Mouse (Mus musculus) hindbrain, embryonic 11.5 days (tissue): ENCODE measurements around the gene Tnpo2. TPM values are rescaled to one million over a fixed set of nuclear protein-coding genes. Genes with fewer than 3 reads are reported as not detected.
A peak's percentile ranks its signal among the peaks of the same experiment; 100 is the strongest.
"Not testable (repeated sequence)": the region's sequence is repeated elsewhere in the genome, so short reads cannot be mapped to it uniquely, and the experiment has no call there.

ENCODE experiments used
- ATAC-seq: fragments of 200-750 bp; cut with Nextera tagmentation; 2 replicates; pipeline ENCODE4 v1.8.0; 2017; ENCODE audit warnings: mild to moderate bottlenecking, moderate TSS enrichment, moderate library complexity; ENCODE audit not compliant: low FRiP score
- DNase-seq: peaks from one replicate; pipeline ENCODE4 v3.0.0-alpha.2; 2015; ENCODE audit warnings: low spot score
- H3K27ac ChIP-seq: fragments of 300-500 bp; sonication (generic); 2 replicates; pipeline ENCODE4 v1.5.1; 2014; ENCODE audit warnings: mild to moderate bottlenecking, low read depth, low read length
- H3K27me3 ChIP-seq: fragments of 300-500 bp; sonication (generic); 2 replicates; pipeline ENCODE4 v1.6.1; 2014; ENCODE audit warnings: mild to moderate bottlenecking, low read length, moderate library complexity, mixed read lengths; ENCODE audit not compliant: control insufficient read depth, insufficient read depth
- H3K36me3 ChIP-seq: fragments of 300-500 bp; sonication (generic); 2 replicates; pipeline ENCODE4 v1.6.1; 2014; ENCODE audit warnings: mild to moderate bottlenecking, low read length, moderate library complexity, mixed read lengths; ENCODE audit not compliant: control insufficient read depth, insufficient read depth
- H3K4me1 ChIP-seq: fragments of 300-500 bp; sonication (generic); replicated peaks from 2 replicates; pipeline ENCODE4 v1.6.1; 2014; ENCODE audit warnings: low read length, mixed read lengths; ENCODE audit not compliant: control insufficient read depth, insufficient read depth
- H3K4me2 ChIP-seq: fragments of 300-500 bp; sonication (generic); replicated peaks from 2 replicates; pipeline ENCODE4 v1.6.1; 2014; ENCODE audit warnings: mild to moderate bottlenecking, low read depth, low read length
- H3K4me3 ChIP-seq: fragments of 300-500 bp; sonication (generic); 2 replicates; pipeline ENCODE4 v1.5.1; 2014; ENCODE audit warnings: low read depth, low read length
- H3K9ac ChIP-seq: fragments of 300-500 bp; sonication (generic); 2 replicates; pipeline ENCODE4 v1.6.1; 2014; ENCODE audit warnings: low read depth, low read length
- H3K9me3 ChIP-seq: fragments of 300-500 bp; sonication (generic); 2 replicates; pipeline ENCODE4 v1.6.1; 2016; ENCODE audit warnings: low read length; ENCODE audit not compliant: control insufficient read depth
- WGBS: fragments of 180-500 bp; shearing (Covaris S2); extraction: QIAGEN DNeasy Blood & Tissue Kit; methylation state at CpG from one replicate; pipeline ENCODE4 v1.1.7; 2014; 5-methylcytosine and 5-hydroxymethylcytosine counted together
- polyA plus RNA-seq: library from polyadenylated mRNA; unstranded; fragments of >200 nt; fragmentation: Nextera tagmentation; extraction: Ambion mirVana; gene quantifications from 2 replicates; pipeline ENCODE4 v1.2.1, GENCODE M21; 2014

Gene Tnpo2
- polyA plus RNA-seq, 1 experiment from 2014 or later, result 24.6 TPM

DNA sequence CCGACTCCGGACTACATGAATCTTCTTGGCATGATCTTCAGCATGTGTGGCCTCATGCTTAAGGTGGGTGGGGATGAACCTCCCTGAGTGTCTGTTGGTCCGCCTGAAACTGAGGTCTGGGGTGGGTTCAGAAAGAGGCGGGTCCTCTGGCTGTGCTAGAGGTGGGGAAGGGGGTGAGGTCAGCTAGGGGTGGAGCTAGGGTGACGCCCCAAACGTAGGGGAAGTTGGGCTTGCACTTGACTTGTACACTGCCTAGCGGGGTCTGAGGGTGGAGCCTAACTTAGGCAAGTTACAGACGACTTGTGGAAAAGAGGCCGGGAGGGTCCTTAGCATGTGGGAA, 44.5 kb downstream of the Tnpo2 start, which contains the start of gene Wdr83:
Gene Wdr83 (minus strand): TSS at position 91 of the 340 bp plus-strand sequence.
- 3% methylated on average over 9 of the region's 9 CpGs for WGBS
- DNase-seq (peak; percentile 29), ATAC-seq (peak; percentile 31; the same call in 1 of the 2 replicates)

GRCm38 (mm10) chr8:85082169-85082568, 45.5 kb downstream of the Tnpo2 start:
- not testable (repeated sequence) for H3K4me2 ChIP-seq, H3K27ac ChIP-seq, ATAC-seq, H3K27me3 ChIP-seq, DNase-seq, H3K4me1 ChIP-seq, H3K4me3 ChIP-seq, H3K9me3 ChIP-seq, H3K36me3 ChIP-seq, H3K9ac ChIP-seq
- WGBS, result 92% methylated on average over 4 of the region's 4 CpGs

More for the DNA sequence above, 44.5 kb downstream of the Tnpo2 start, which contains the start of gene Wdr83:
- Histone ChIP-seq H3K4me1 (peaks cover 3% of the 10 kb centered on the region; the same call in 1 of the 2 replicates), H3K27ac (peak within 1 kb of the TSS; percentile 42), H3K9me3 (no peaks in the 10 kb centered on the region), H3K9ac (peak within 1 kb of the TSS; percentile 94), H3K27me3 (no peaks in the 10 kb centered on the region), H3K4me2 (peak within 1 kb of the TSS; percentile 91), H3K36me3 (no peaks in the 10 kb centered on the region), H3K4me3 (peak within 1 kb of the TSS; percentile 92)

DNA sequence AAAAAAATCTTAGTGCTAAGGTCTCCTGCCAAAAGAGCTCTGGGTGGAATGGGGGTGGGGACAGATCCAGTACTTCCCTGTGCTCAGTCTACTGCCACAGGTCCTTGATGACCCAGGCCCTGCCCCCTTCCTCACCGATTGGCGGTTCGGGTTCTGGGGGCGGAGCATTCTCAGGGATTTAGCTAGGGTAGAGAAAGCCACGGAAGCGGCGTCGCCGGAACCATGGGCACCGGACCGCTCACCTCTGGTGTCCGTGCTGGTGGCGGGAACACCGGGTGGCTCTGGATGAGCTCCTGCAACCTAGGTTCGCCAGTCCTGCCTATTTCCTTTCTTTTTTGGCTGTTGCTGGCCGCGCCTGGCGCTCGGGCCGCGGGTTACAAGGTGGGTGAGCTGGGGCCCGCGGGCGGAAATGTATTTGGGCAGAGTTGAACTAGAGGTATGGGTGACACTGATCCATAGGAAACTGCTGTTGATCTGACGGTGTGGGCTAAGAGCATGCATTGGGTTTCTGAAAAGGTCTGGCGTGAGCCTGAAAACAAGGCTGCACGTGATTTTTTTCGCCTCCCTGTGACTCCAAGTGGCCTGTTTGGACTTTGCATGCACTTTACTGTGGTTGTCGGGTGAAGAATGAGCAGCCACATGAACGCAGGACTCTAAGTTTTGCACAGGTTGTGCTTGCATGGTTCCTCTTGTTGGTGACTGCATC, 46.5 kb downstream of the Tnpo2 start, which contains the start of gene Man2b1:
Gene Man2b1 (plus strand): TSS at position 163 of the 706 bp plus-strand sequence.
- Histone ChIP-seq H3K4me1 (peaks cover 3% of the 10 kb centered on the region; the same call in 1 of the 2 replicates), H3K4me2 (peak within 1 kb of the TSS; percentile 83), H3K4me3 (peak within 1 kb of the TSS; percentile 49), H3K9ac (peak within 1 kb of the TSS; percentile 49), H3K27me3 (no peaks in the 10 kb centered on the region), H3K27ac (no peak within 1 kb of the TSS), H3K9me3 (no peaks in the 10 kb centered on the region), H3K36me3 (no peaks in the 10 kb centered on the region)
- DNase-seq, result peak; percentile 77
- 2% methylated on average over 30 of the region's 30 CpGs for WGBS
- ATAC-seq, result peak; percentile 73

- H3K9ac ChIP-seq, result no peak overlapping the region
- H3K36me3 ChIP-seq, result no peaks in the 10 kb centered on the region
- no peaks in the 10 kb centered on the region for H3K27me3 ChIP-seq
- no peaks in the 10 kb centered on the region for H3K9me3 ChIP-seq
- DNase-seq (no peak), ATAC-seq (no peak)
- H3K4me3 ChIP-seq, result no peak overlapping the region
- no peak overlapping the region for H3K4me2 ChIP-seq
- peaks cover 3% of the 10 kb centered on the region; the same call in 1 of the 2 replicates for H3K4me1 ChIP-seq
- WGBS, result 87% methylated on average over 8 of the region's 8 CpGs
- H3K27ac ChIP-seq, result no peak overlapping the region
Measured at GRCm38 (mm10) chr8:85084633-85085032, 47.9 kb downstream of the Tnpo2 start.

DNA sequence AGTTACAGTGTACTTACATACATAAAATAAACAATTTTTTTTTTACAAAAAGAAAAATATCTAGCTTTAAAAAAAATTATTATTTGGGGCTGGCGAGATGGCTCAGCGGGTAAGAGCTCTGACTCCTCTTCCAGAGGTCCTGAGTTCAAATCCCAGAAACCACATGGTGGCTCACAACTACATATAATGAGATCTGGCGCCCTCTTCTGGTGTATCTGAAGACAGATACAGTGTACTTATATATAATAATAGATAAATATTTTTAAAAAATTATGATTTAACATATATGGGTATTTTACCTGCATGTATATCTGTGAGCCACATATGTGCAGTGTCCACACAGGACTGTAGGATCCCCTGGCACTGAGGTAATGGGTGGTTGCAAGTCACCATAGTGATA, 49.5 kb downstream of the Tnpo2 start:
- Histone ChIP-seq H3K9ac (no peak overlapping the region), H3K27ac (no peak overlapping the region), H3K9me3 (no peaks in the 10 kb centered on the region), H3K4me1 (0 out of 2 replicates have a peak, but pooled peaks cover 3% of the 10 kb centered on the region), H3K36me3 (no peaks in the 10 kb centered on the region), H3K4me2 (no peak overlapping the region), H3K27me3 (no peaks in the 10 kb centered on the region), H3K4me3 (no peak overlapping the region)
- ATAC-seq (no peak), DNase-seq (no peak)
- WGBS, result 83% methylated on average over 3 of the region's 3 CpGs

GRCm38 (mm10) chr8:85088771-85089170, 52.1 kb downstream of the Tnpo2 start:
- Histone ChIP-seq H3K4me2 (no peak overlapping the region), H3K4me3 (no peak overlapping the region), H3K4me1 (0 out of 2 replicates have a peak, but pooled peaks cover 2% of the 10 kb centered on the region), H3K27ac (no peak overlapping the region), H3K9ac (no peak overlapping the region), H3K9me3 (no peaks in the 10 kb centered on the region), H3K36me3 (no peaks in the 10 kb centered on the region), H3K27me3 (no peaks in the 10 kb centered on the region)
- DNase-seq (no peak), ATAC-seq (no peak)
- WGBS, result 79% methylated on average over 2 of the region's 2 CpGs

DNA sequence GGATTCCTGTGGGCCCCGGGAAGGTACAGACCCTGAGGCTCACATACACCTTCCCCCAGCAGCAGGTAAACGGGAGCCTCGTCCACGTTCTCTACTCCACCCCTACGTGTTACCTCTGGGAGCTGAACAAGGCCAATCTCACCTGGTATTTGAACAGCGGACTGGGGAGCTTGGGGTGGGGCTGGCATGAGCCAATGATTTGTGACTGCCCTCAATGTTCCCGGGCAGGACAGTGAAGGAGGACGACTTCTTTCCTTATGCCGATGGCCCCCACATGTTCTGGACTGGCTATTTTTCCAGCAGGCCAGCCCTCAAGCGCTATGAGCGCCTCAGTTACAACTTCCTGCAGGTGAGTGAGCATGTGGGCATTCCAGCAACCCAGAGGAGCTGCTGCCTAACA, 54.1 kb downstream of the Tnpo2 start:
- Histone ChIP-seq H3K36me3 (no peaks in the 10 kb centered on the region), H3K4me2 (no peak overlapping the region), H3K4me1 (no peaks in the 10 kb centered on the region), H3K9ac (no peak overlapping the region), H3K27ac (no peak overlapping the region), H3K4me3 (no peak overlapping the region), H3K27me3 (no peaks in the 10 kb centered on the region), H3K9me3 (no peaks in the 10 kb centered on the region)
- DNase-seq (no peak), ATAC-seq (no peak)
- 93% methylated on average over 11 of the region's 11 CpGs for WGBS

- no peaks in the 10 kb centered on the region for H3K27me3 ChIP-seq
- no peak overlapping the region for H3K4me2 ChIP-seq
- no peak for ATAC-seq
- H3K9me3 ChIP-seq, result no peaks in the 10 kb centered on the region
- H3K4me1 ChIP-seq, result no peaks in the 10 kb centered on the region
- H3K36me3 ChIP-seq, result no peaks in the 10 kb centered on the region
- no peak for DNase-seq
- 36% methylated on average over 21 of the region's 21 CpGs for WGBS
- no peak overlapping the region for H3K27ac ChIP-seq
- H3K4me3 ChIP-seq, result no peak overlapping the region
- no peak overlapping the region for H3K9ac ChIP-seq
Measured at GRCm38 (mm10) chr8:85091526-85092090, 54.9 kb downstream of the Tnpo2 start.

GRCm38 (mm10) chr8:85095051-85095450, 58.3 kb downstream of the Tnpo2 start:
- H3K36me3 ChIP-seq, result no peaks in the 10 kb centered on the region
- WGBS, result 95% methylated on average over 13 of the region's 13 CpGs
- H3K9ac ChIP-seq, result no peak overlapping the region
- DNase-seq (no peak), ATAC-seq (no peak)
- H3K4me1 ChIP-seq, result no peaks in the 10 kb centered on the region
- H3K27me3 ChIP-seq, result no peaks in the 10 kb centered on the region
- no peak overlapping the region for H3K4me3 ChIP-seq
- no peak overlapping the region for H3K27ac ChIP-seq
- H3K9me3 ChIP-seq, result no peaks in the 10 kb centered on the region
- H3K4me2 ChIP-seq, result no peak overlapping the region
